Mouse (Mus musculus) retina, adult 2 months (tissue): Measurements from ENCODE around the gene Fubp1.

Experiments
- DNase-seq: peaks from one replicate; pipeline ENCODE4 v3.0.0-alpha.2; 2012; ENCODE audit warnings: low read depth, low spot score

The Fubp1 gene

GRCm38 (mm10) chr3:152235238-152235637 is 25.0 kb downstream of the Fubp1 start:
- DNase-seq: no peak

- DNase-seq: no peak
Observed at GRCm38 (mm10) chr3:152235805-152236204, 25.6 kb downstream of the Fubp1 start.

GRCm38 (mm10) chr3:152238836-152239235 is 28.6 kb downstream of the Fubp1 start:
- DNase-seq: no peak

- DNase-seq: no peak
Observed at GRCm38 (mm10) chr3:152239592-152239991, 29.4 kb downstream of the Fubp1 start.

GRCm38 (mm10) chr3:152241098-152241497 is 30.9 kb downstream of the Fubp1 start:
- DNase-seq: no peak

GRCm38 (mm10) chr3:152243304-152243703 is 33.1 kb downstream of the Fubp1 start:
- DNase-seq: no peak

- DNase-seq: no peak
Observed at GRCm38 (mm10) chr3:152245273-152245910, 35.2 kb downstream of the Fubp1 start.

- DNase-seq: no peak
Observed at GRCm38 (mm10) chr3:152247708-152248107, 37.5 kb downstream of the Fubp1 start.

GRCm38 (mm10) chr3:152250487-152250886 is 40.3 kb downstream of the Fubp1 start:
- no peak for DNase-seq

GRCm38 (mm10) chr3:152257528-152257927 is 47.3 kb downstream of the Fubp1 start:
- no peak for DNase-seq

- DNase-seq: peak; percentile 50
Observed at GRCm38 (mm10) chr3:152259409-152259808, 49.2 kb downstream of the Fubp1 start.

- no peak for DNase-seq
Observed at GRCm38 (mm10) chr3:152260362-152260761, 50.1 kb downstream of the Fubp1 start.

GRCm38 (mm10) chr3:152261436-152261835 is 51.2 kb downstream of the Fubp1 start:
- no peak for DNase-seq

GRCm38 (mm10) chr3:152261948-152262347 is 51.7 kb downstream of the Fubp1 start:
- no peak for DNase-seq

GRCm38 (mm10) chr3:152264374-152264773 is 54.2 kb downstream of the Fubp1 start:
- DNase-seq: no peak

- DNase-seq: no peak
Observed at GRCm38 (mm10) chr3:152264830-152265229, 54.6 kb downstream of the Fubp1 start.

- no peak for DNase-seq
Observed at GRCm38 (mm10) chr3:152265351-152266035, 55.3 kb downstream of the Fubp1 start.

- DNase-seq: no peak
Observed at GRCm38 (mm10) chr3:152266036-152266421, 55.8 kb downstream of the Fubp1 start, which contains the start of gene Nexn. TSS of gene Nexn (minus strand) at chr3:152266350.

GRCm38 (mm10) chr3:152268099-152268498 is 57.9 kb downstream of the Fubp1 start:
- DNase-seq: no peak

GRCm38 (mm10) chr3:152271071-152271710 is 61.0 kb downstream of the Fubp1 start:
- DNase-seq: no peak

- no peak for DNase-seq
Observed at GRCm38 (mm10) chr3:152271876-152272275, 61.7 kb downstream of the Fubp1 start.

- DNase-seq: no peak
Observed at GRCm38 (mm10) chr3:152272974-152273685, 62.9 kb downstream of the Fubp1 start.
